Mouse (Mus musculus) T-helper 1 cell (primary cell): ENCODE data around the gene Olfr1423.
"Not testable (repeated sequence)": the region's sequence is repeated elsewhere in the genome, so short reads cannot be mapped to it uniquely, and the experiment has no call there.

Source experiments
- in situ Hi-C: fragments of 300-600 bp; cut with MboI, MseI; formaldehyde crosslinking; loops from one replicate; pipeline ENCODE4 v1.15.1; 2025; ENCODE audit warnings: high pct_unique_total_duplicates

Gene Olfr1423

GRCm38 (mm10) chr19:12041217-12041616, at the start of gene Olfr1423:
Gene Olfr1423, minus strand, starts transcription at chr19:12041317.
- in situ Hi-C loops = no loop called here

GRCm38 (mm10) chr19:12077631-12078030, 36.5 kb upstream of the Olfr1423 start, which contains the start of gene Olfr1425:
Gene Olfr1425, minus strand, starts transcription at chr19:12077731.
- in situ Hi-C loops = not testable (repeated sequence)

GRCm38 (mm10) chr19:12069546-12069945, 28.4 kb upstream of the Olfr1423 start:
- in situ Hi-C loops = not testable (repeated sequence)

GRCm38 (mm10) chr19:12067806-12068205, 26.7 kb upstream of the Olfr1423 start:
- in situ Hi-C loops = not testable (repeated sequence)

- in situ Hi-C loops = not testable (repeated sequence)
Measured at GRCm38 (mm10) chr19:12062582-12062981, 21.5 kb upstream of the Olfr1423 start, which contains the start of gene Olfr1424. Gene Olfr1424, minus strand, starts transcription at chr19:12062682.

GRCm38 (mm10) chr19:12043163-12043562, 2.0 kb upstream of the Olfr1423 start:
- in situ Hi-C loops = no loop called here

GRCm38 (mm10) chr19:12037727-12038126, 3.4 kb downstream of the Olfr1423 start:
- in situ Hi-C loops = no loop called here

- in situ Hi-C loops = no loop called here
Measured at GRCm38 (mm10) chr19:12026606-12027005, 14.5 kb downstream of the Olfr1423 start.

- in situ Hi-C loops = no loop called here
Measured at GRCm38 (mm10) chr19:12025333-12025732, 15.8 kb downstream of the Olfr1423 start.

GRCm38 (mm10) chr19:12024149-12024548, 17.0 kb downstream of the Olfr1423 start:
- in situ Hi-C loops = loop anchor here (25.0 kb wide), 1 partner anchor 788 kb away; no protein-coding TSS in a partner anchor

- in situ Hi-C loops = loop anchor here (10.0 to 25.0 kb wide), 2 partner anchors 559 to 796 kb away; no protein-coding TSS in a partner anchor
Measured at GRCm38 (mm10) chr19:12016192-12016591, 24.9 kb downstream of the Olfr1423 start.

GRCm38 (mm10) chr19:12015708-12016107, 25.4 kb downstream of the Olfr1423 start:
- in situ Hi-C loops = loop anchor here (10.0 to 25.0 kb wide), 2 partner anchors 559 to 797 kb away; no protein-coding TSS in a partner anchor

- in situ Hi-C loops = loop anchor here (10.0 to 25.0 kb wide), 2 partner anchors 562 to 799 kb away; no protein-coding TSS in a partner anchor
Measured at GRCm38 (mm10) chr19:12013228-12013627, 27.9 kb downstream of the Olfr1423 start.

- in situ Hi-C loops = loop anchor here (10.0 to 25.0 kb wide), 2 partner anchors 562 to 800 kb away; no protein-coding TSS in a partner anchor
Measured at GRCm38 (mm10) chr19:12012615-12013014, 28.5 kb downstream of the Olfr1423 start.

GRCm38 (mm10) chr19:12011560-12012556, 29.3 kb downstream of the Olfr1423 start:
- in situ Hi-C loops = loop anchor here (10.0 to 25.0 kb wide), 2 partner anchors 563 to 800 kb away; no protein-coding TSS in a partner anchor

- in situ Hi-C loops = loop anchor here (10.0 to 25.0 kb wide), 2 partner anchors 564 to 801 kb away; no protein-coding TSS in a partner anchor
Measured at GRCm38 (mm10) chr19:12010916-12011559, 30.1 kb downstream of the Olfr1423 start.

GRCm38 (mm10) chr19:12010281-12010771, 30.8 kb downstream of the Olfr1423 start:
- in situ Hi-C loops = loop anchor here (10.0 to 25.0 kb wide), 2 partner anchors 564 to 802 kb away; no protein-coding TSS in a partner anchor

- in situ Hi-C loops = loop anchor here (5.0 to 25.0 kb wide), 3 partner anchors 237 to 803 kb away; partner anchors contain the start of gene Mrpl16
Measured at GRCm38 (mm10) chr19:12009501-12010280, 31.4 kb downstream of the Olfr1423 start.

GRCm38 (mm10) chr19:12008410-12009380, 32.4 kb downstream of the Olfr1423 start:
- in situ Hi-C loops = loop anchor here (5.0 to 25.0 kb wide), 2 partner anchors 236 to 804 kb away; partner anchors contain the start of gene Mrpl16
